Mouse (Mus musculus) limb, embryonic 10.5 days (tissue): ENCODE measurements around the gene Sox2. TPM values are rescaled to one million over a fixed set of nuclear protein-coding genes. Genes with fewer than 3 reads are reported as not detected.

ENCODE experiments used
- DNase-seq: peaks from one replicate; pipeline ENCODE4 v3.0.0-alpha.2; 2017; ENCODE audit warnings: low spot score
- H3K27ac ChIP-seq: fragments of 300-500 bp; sonication (generic); 2 replicates; pipeline ENCODE4 v1.5.1; 2016; ENCODE audit warnings: mild to moderate bottlenecking
- H3K27me3 ChIP-seq: fragments of 300-500 bp; sonication (generic); 2 replicates; pipeline ENCODE4 v1.6.1; 2016; ENCODE audit warnings: low read depth, mild to moderate bottlenecking; ENCODE audit not compliant: poor library complexity, severe bottlenecking
- H3K36me3 ChIP-seq: fragments of 300-500 bp; sonication (generic); 2 replicates; pipeline ENCODE4 v1.6.1; 2016; ENCODE audit warnings: mild to moderate bottlenecking, moderate library complexity
- H3K4me1 ChIP-seq: fragments of 300-500 bp; sonication (generic); 2 replicates; pipeline ENCODE4 v1.6.1; 2016
- H3K4me3 ChIP-seq: fragments of 300-500 bp; sonication (generic); 2 replicates; pipeline ENCODE4 v1.5.1; 2016; ENCODE audit warnings: mild to moderate bottlenecking, moderate library complexity
- H3K9me3 ChIP-seq: fragments of 300-500 bp; sonication (generic); replicated peaks from 2 replicates; pipeline ENCODE4 v1.6.1; 2016; ENCODE audit warnings: mild to moderate bottlenecking
- WGBS: fragments of 180-500 bp; shearing (Covaris S2); methylation state at CpG from one replicate; pipeline ENCODE4 v1.1.7; 2016; 5-methylcytosine and 5-hydroxymethylcytosine counted together
- polyA plus RNA-seq: library from polyadenylated mRNA; unstranded; fragments of >200 nt; fragmentation: Nextera tagmentation; extraction: Ambion mirVana; gene quantifications from 2 replicates; pipeline ENCODE4 v1.2.1, GENCODE M21; 2016

Sox2 gene
- polyA plus RNA-seq, 1 experiment from 2014 or later: 0.20 TPM

- Histone ChIP-seq H3K27ac (no peak overlapping the region), H3K4me3 (no peak overlapping the region), H3K9me3 (no peaks in the 10 kb centered on the region), H3K36me3 (no peaks in the 10 kb centered on the region), H3K4me1 (peaks cover 13% of the 10 kb centered on the region), H3K27me3 (peaks cover 91% of the 10 kb centered on the region)
- DNase-seq: no peak
- WGBS: 11% methylated on average over 13 of the region's 13 CpGs
These were observed 11.9 kb upstream of the Sox2 start for GRCm38 (mm10) chr3:34638344-34638743.

GRCm38 (mm10) chr3:34639031-34639872 is 11.0 kb upstream of the Sox2 start:
- 5% methylated on average over 24 of the region's 24 CpGs for WGBS

GRCm38 (mm10) chr3:34639873-34640270 is 10.3 kb upstream of the Sox2 start:
- H3K36me3 ChIP-seq: no peaks in the 10 kb centered on the region
- under 1% methylated on average over 10 of the region's 10 CpGs for whole genome bisulfite sequencing
- H3K27me3 ChIP-seq: peaks cover 100% of the 10 kb centered on the region
- no peak overlapping the region for H3K27ac ChIP-seq
- no peaks in the 10 kb centered on the region for H3K9me3 ChIP-seq
- peaks cover 13% of the 10 kb centered on the region for H3K4me1 ChIP-seq
- no peak for DNase-seq
- no peak overlapping the region for H3K4me3 ChIP-seq

More at GRCm38 (mm10) chr3:34639031-34639872, 11.0 kb upstream of the Sox2 start:
- DNase-seq: peak; percentile 67
- Histone ChIP-seq H3K27ac (no peak overlapping the region), H3K4me1 (peaks cover 13% of the 10 kb centered on the region), H3K9me3 (no peaks in the 10 kb centered on the region), H3K27me3 (peaks cover 100% of the 10 kb centered on the region), H3K36me3 (no peaks in the 10 kb centered on the region), H3K4me3 (no peak overlapping the region)

GRCm38 (mm10) chr3:34640276-34640675 is 9.9 kb upstream of the Sox2 start:
- WGBS: 7% methylated on average over 8 of the region's 8 CpGs
- no peak for DNase-seq
- Histone ChIP-seq H3K27me3 (peaks cover 100% of the 10 kb centered on the region), H3K27ac (no peak overlapping the region), H3K4me1 (peaks cover 13% of the 10 kb centered on the region), H3K36me3 (no peaks in the 10 kb centered on the region), H3K4me3 (no peak overlapping the region), H3K9me3 (no peaks in the 10 kb centered on the region)

GRCm38 (mm10) chr3:34640690-34641600 is 9.3 kb upstream of the Sox2 start:
- Histone ChIP-seq H3K4me3 (no peak overlapping the region), H3K27ac (no peak overlapping the region), H3K27me3 (peaks cover 100% of the 10 kb centered on the region), H3K9me3 (no peaks in the 10 kb centered on the region), H3K36me3 (no peaks in the 10 kb centered on the region), H3K4me1 (peaks cover 13% of the 10 kb centered on the region)
- 4% methylated on average over 33 of the region's 33 CpGs for WGBS
- peak; percentile 89 for DNase-seq

GRCm38 (mm10) chr3:34641756-34642497 is 8.3 kb upstream of the Sox2 start:
- Histone ChIP-seq H3K36me3 (no peaks in the 10 kb centered on the region), H3K27ac (no peak overlapping the region), H3K4me3 (peak overlapping the region; percentile 31), H3K27me3 (peaks cover 100% of the 10 kb centered on the region), H3K4me1 (peaks cover 13% of the 10 kb centered on the region), H3K9me3 (no peaks in the 10 kb centered on the region)
- whole genome bisulfite sequencing: 1% methylated on average over 38 of the region's 38 CpGs
- DNase-seq: peak; percentile 62

GRCm38 (mm10) chr3:34642498-34642941 is 7.7 kb upstream of the Sox2 start:
- peak overlapping the region; percentile 31 for H3K4me3 ChIP-seq
- no peaks in the 10 kb centered on the region for H3K36me3 ChIP-seq
- no peaks in the 10 kb centered on the region for H3K9me3 ChIP-seq
- peaks cover 100% of the 10 kb centered on the region for H3K27me3 ChIP-seq
- peaks cover 13% of the 10 kb centered on the region for H3K4me1 ChIP-seq
- DNase-seq: peak; percentile 63
- 0% methylated on average over 20 of the region's 20 CpGs for WGBS
- no peak overlapping the region for H3K27ac ChIP-seq

GRCm38 (mm10) chr3:34643067-34643466 is 7.1 kb upstream of the Sox2 start:
- no peaks in the 10 kb centered on the region for H3K9me3 ChIP-seq
- H3K27ac ChIP-seq: no peak overlapping the region
- H3K4me1 ChIP-seq: peaks cover 15% of the 10 kb centered on the region
- H3K36me3 ChIP-seq: no peaks in the 10 kb centered on the region
- WGBS: 9% methylated on average over 5 of the region's 5 CpGs
- no peak overlapping the region for H3K4me3 ChIP-seq
- no peak for DNase-seq
- H3K27me3 ChIP-seq: peaks cover 99% of the 10 kb centered on the region

GRCm38 (mm10) chr3:34643536-34644115 is 6.6 kb upstream of the Sox2 start:
- peaks cover 99% of the 10 kb centered on the region for H3K27me3 ChIP-seq
- no peaks in the 10 kb centered on the region for H3K9me3 ChIP-seq
- no peak overlapping the region for H3K27ac ChIP-seq
- DNase-seq: peak; percentile 41
- no peak overlapping the region for H3K4me3 ChIP-seq
- no peaks in the 10 kb centered on the region for H3K36me3 ChIP-seq
- H3K4me1 ChIP-seq: peaks cover 19% of the 10 kb centered on the region
- 2% methylated on average over 15 of the region's 15 CpGs for WGBS

GRCm38 (mm10) chr3:34646169-34646568 is 4.0 kb upstream of the Sox2 start:
- H3K27ac ChIP-seq: no peak overlapping the region
- WGBS: 3% methylated on average over 10 of the region's 10 CpGs
- no peaks in the 10 kb centered on the region for H3K9me3 ChIP-seq
- H3K36me3 ChIP-seq: no peaks in the 10 kb centered on the region
- DNase-seq: no peak
- H3K27me3 ChIP-seq: peaks cover 99% of the 10 kb centered on the region
- H3K4me1 ChIP-seq: peaks cover 38% of the 10 kb centered on the region
- no peak overlapping the region for H3K4me3 ChIP-seq

- Histone ChIP-seq H3K4me3 (no peak overlapping the region), H3K36me3 (no peaks in the 10 kb centered on the region), H3K27me3 (peaks cover 99% of the 10 kb centered on the region), H3K27ac (no peak overlapping the region), H3K9me3 (no peaks in the 10 kb centered on the region), H3K4me1 (peaks cover 31% of the 10 kb centered on the region)
- 0% methylated on average over 14 of the region's 14 CpGs for WGBS
- DNase-seq: peak; percentile 94
These were observed 2.5 kb upstream of the Sox2 start for GRCm38 (mm10) chr3:34647688-34648087.
